Mouse (Mus musculus) cerebellum, postnatal 36 days (tissue): ENCODE data around the gene Ifi35.
"Not testable (repeated sequence)": the region's sequence is repeated elsewhere in the genome, so short reads cannot be mapped to it uniquely, and the experiment has no call there.

Experiments used
- DNase-seq, 2 experiments: peaks; one replicate each; pipeline ENCODE4 v3.0.0; 2021 to 2022; ENCODE audit warnings: mixed read lengths in 2 of 2

Ifi35 gene

DNA sequence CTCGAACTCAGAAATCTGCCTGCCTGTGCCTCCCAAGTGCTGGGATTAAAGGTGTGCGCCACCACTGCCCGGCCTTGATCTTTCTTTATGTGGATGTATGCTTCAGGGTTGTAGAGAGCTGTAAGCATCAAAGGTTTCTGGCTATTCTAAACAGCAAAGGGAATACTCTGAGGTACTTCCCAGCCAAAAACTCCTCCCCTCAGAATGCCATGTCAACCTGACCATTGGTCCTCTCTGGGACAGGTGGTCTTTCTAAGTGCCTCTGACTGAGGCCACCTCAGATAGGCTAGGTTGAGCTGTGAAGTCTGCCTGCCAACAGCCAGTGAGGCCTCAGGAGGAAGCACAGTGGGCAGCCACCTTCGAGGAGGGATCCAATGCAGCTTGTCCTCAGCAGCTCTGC is 692 bp downstream of the Ifi35 start:
- no peak for DNase-seq

DNA sequence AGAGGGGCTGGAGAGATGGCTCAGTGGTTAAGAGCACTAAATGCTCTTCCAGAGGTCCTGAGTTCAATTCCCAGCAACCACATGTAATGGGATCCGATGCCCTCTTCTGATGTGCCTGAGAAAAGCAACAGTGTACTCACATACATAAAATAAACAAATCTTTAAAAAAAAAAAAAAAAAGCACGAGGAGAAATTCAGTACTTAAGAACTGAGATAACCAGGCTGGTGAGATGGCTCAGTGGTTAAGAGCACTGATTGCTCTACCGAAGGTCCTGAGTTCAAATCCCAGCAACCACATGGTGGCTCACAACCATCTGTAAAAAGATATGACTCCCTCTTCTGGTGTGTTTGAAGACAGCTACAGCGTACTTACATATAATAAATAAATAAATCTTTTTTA is 1.4 kb downstream of the Ifi35 start:
- not testable (repeated sequence) for DNase-seq

DNA sequence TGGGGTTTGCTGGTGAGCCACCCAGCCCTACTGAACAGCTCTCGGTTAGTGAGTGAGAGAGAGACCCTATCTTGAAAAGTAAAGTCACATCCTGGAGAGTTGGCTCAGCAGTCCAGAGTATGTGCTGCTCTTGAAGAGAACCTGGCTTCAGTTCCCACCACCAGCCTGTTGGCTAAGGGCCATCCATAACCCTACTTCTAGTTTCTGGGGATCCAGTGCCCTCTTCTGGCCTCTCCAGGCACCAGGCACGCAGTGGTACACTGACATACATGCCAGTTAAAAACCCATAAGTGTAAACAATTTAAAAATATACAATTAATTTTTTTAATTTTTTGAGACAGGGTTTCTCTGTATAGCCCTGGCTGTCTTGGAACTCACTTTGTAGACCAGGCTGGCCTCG is 2.2 kb downstream of the Ifi35 start:
- no peak for DNase-seq

DNA sequence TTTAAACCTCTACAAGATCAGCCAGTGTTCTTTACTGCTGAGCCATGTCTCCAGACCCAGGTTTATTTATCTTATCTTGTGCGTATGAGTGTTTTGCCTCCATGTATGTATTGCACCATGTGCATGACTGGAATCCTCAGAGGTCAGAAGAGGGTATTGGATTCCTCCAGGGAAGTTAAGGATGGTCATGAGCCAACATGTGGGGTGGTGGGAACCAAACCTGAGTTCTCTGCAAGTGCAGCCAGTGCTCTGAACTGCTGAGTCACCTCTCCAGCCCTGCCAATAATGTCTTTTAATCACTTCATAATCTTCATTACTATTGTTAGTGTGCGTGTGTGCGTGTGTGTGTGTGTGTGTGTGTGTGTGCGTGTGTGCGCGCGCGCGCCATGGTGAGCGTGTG is 3.3 kb downstream of the Ifi35 start:
- DNase-seq, result no peak

DNA sequence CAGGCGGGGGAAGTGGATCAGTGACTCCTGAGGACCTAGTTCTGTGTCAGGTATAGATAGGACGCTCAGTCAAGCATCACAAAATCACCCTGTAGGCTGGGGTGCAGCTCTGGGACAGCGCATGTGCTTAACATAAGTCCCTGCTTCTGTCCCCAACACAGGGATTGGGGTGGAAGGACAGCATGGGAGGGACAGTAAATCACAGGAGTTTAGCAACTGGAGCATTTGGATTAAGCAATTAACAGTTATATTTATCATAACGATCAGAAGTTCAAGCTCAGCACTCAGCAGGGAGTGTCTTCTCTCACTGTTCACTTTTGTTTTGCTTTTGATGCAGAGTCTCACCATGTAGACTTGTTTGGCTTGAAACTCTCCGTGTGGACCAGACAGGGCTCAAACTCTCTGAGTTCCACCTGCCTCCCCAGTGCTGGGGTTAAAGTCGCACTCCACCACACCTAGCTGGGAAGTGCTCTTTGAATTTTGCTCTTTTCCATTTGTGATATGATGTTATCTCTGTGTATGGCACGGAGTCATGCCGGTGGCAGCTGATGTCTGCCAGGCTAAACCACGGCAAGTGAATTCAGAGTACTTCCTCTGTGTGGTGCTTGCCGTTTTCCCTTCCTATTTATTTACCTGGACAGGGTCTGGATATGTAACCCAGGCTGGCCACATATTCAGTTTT is 4.0 kb downstream of the Ifi35 start:
- DNase-seq, result no peak

DNA sequence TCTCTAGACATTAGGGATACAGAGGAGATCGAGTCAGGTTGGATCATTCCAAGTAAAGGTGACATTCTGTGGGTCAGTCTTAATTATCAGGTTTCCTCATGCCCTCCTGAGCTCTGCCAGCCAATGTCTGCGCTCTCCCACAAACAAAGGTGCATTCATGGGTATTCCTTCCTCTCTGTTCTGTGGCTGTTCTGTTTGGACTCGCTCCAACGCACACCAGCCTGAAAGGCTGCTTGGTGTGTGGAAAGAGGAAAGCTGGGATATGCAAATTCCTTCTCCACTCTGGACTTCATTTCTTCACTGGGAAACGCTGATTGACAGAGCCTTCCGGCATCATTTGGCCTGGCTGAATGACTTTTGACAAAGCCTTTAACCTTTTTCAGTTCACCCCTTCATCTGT is 6.5 kb downstream of the Ifi35 start:
- no peak for DNase-seq

DNA sequence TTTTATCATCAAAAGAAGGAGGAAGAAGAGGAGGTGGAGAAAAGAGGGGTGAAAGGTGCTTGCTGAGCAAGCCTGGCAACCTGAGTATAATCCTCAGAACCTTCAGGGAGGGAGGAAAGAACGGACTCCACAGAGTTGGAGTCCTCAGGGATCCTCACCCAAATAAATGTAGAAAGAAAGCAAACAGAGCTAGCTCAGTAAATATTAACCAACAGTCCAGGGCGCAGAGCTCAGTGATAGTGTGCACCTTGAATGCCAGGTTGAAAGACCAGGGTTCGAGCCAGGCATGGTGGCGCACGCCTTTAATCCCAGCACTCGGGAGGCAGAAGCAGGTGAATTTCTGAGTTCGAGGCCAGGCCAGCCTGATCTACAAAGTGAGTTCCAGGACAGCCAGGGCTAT is 7.4 kb downstream of the Ifi35 start:
- DNase-seq, result no peak

DNA sequence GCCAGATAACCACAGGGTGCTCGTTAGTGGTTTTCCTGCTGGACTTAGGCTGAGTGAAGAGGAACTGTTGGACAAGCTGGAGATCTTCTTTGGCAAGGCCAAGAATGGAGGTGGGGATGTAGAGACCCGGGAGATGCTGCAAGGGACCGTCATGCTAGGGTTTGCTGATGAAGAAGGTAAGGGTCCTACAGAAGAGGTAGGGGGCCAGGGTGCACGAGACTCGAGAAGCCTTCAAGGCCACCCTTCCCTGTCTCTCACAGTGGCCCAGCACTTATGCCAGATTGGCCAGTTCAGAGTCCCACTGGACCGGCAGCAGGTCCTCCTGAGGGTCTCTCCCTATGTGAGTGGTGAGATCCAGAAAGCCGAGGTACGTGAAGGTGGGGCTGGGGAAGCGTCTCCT is 9.4 kb downstream of the Ifi35 start:
- DNase-seq, result no peak

DNA sequence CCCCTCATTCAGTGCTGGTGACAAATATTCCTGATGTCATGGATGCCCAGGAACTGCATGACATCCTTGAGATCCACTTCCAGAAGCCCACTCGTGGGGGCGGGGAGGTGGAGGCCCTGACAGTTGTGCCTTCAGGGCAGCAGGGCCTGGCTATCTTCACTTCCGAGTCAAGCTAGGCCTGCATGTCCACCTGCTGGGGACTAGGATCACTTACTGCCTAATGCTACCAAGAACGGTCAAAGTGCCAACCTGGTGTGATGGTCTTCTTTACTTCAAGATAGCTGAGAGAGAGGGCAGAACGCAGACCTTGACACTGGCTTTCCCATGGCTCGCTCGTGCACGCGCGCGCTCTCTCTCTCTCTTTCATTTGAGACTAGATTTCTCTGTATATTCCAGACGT is 10.0 kb downstream of the Ifi35 start:
- no peak for DNase-seq

DNA sequence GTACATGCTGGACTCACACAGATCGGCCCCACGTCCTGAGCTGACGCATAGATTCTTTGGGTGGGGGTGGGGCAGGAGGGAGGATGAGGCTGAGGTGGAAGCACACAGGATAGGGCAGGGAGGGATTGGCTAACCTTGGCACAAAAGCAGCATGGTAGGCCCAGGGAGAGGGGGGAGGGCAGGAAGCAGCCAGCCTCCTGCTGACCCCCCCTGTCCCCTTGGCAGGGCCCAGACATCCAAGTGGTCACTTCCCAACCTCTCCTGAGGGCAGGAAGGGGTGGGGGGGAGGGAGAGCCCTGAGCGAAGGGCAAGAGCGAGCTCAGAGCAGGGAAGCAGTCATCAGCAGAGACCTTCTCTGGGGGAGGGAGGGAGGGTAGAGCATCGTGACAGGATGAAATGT is 11.5 kb downstream of the Ifi35 start:
- DNase-seq, result no peak

DNA sequence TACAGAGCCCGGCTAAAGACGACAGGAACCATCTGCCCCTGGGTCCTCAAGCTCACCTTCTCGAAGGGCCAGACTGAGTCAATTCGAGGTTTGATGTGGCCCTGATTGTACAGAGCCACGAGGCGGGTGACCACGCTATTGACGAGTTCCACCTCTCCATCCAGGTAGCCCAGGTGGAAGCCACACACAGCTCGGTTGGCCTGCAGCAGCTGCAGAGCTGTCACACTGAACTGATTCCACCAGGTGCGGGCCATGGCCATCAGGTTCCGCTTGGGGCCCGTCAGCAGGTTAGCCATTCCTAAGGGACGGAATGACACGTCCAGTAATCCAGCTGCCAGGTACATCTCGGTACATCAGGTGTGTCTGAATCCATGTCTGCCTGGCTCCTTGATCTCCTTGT is 12.1 kb downstream of the Ifi35 start:
- no peak for DNase-seq

DNA sequence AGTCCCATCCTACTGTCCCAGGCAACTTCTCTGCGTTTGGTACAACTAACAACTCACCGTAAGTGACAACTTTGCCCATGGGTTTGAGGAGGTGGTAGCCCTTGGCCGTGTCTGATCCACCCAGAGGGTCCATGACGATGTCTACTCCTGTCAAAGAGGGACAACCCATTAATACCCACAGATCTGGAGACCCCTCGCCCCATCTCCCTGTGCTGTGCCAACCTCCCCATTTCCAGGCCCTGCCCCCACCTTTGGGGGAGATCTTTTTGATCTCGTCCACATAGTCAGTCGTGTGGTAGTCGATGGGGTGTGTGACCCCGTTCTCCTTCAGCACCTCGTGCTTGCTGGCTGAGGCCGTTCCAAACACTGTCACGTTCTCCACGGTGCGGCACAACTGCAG is 13.9 kb downstream of the Ifi35 start:
- no peak for DNase-seq

DNA sequence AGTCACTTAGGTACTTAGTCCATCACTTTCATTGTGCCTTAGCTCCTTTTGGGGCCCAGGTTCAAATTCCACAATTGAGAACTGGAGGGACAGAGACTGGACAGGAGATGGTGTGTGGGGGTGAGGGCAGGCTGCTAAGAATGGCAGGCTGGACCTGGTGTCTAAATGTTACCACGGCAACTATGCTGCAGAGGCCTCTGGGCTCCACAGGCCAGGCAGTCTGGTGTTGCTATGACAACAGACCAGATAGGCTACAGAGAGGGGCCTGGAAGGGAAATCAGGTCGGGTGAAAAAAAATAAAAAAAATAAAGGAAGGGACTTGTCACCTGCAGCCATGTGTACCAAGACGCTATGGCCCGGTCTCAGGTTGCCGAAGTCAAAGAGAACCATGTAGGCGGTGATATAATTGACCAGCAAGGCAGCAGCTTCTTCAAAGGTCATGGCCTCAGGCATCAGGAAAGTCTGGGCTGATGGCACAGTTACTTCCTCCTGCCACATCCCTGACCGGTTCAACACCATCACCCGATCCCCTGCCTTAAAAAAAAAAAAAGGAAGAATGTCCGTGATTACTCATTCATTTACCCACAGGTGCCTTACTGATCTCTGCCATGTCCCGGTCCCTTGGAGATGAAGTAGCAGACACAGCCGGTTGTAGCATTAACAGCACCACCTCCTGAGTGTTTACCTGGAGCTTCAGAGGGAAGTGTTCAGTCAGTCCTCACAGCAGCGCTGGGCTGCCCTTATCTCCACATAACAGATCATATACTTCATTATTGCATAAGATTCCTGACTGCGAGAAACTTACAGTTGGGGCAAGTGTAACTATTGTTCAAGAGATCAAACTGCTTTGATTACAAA is 14.6 kb downstream of the Ifi35 start:
- no peak for DNase-seq

DNA sequence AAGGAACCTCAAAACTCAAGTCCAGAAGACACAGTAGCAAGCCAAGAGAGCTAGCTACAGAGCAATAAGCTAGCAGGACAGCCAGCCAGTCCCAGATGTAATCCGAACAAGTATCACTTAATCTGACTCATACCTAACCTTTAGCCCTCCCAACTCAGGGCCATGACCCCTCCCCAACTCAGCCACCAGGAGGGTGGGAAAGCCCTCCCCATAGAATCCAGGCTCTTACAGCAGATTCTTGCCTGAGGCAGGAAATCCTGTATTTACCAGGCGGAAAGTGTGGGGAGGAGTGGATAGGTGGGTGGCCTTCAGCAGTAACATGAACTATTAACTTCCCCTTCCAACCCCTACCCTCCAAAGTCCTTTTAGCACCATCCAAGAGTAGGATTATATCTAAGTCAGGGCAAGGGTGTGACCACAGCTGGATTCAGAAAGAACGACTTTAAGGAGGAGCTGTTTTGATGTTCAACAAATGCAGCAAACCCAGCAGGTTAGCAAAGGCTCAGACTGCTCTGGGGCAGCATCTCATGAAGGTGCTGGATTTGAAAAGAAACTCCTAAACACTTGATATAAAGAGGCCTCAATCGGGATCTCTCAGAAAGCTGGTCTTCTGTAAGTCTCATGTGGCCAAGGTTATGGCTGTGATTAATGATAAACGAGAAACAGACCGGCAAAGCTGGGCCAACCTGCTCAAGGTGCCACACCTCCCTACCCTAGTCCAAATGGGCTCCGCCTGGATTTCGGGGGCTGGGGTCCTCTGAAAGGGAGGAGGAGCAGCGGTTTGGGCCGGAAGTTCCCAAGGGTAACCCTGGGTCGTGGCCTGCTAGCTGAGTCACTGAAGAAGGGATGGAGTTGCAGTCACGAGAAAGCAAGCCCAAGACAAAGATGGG is 16.2 kb downstream of the Ifi35 start, which contains the start of gene Rnd2:
Gene Rnd2, plus strand, starts transcription at position 789 of the 890 bp plus-strand sequence.
- DNase-seq, result no peak

DNA sequence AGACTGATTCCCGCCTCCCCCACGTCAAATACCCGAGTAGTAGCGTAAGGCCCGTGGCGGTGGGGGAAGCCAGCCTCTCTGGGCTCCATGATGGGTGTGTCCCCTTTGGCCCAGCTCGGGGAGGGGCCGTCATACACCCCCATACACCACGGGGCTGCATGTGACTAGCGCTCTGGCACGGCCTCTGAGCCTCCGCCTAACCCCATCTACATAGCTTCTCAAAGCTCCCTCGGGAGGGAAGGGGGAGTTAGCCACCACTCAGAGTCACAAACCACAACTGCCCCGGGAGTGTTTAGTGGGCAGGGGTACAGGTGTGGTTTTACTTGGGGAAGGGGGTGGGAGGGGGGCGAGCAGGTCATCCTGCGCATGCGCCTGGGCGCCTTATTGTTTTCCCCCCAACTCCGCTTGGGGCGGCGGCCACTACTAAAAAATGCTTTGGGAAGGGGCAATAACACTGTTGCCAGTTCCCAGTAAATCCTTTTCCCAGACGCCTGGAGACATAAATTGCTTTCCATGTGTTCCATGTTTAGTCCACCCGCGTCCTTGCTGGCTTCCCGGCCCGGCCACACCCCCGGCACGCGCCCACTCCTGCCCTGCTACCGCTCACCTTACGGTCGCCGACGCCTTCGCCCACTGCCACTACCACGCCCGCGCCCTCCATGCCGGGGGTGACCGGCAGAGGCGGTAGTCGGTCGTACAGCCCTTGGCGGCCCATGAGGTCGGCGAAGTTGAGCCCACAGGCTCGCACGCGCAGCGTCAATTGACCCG is 17.1 kb downstream of the Ifi35 start:
- peak in 1 of 2 experiments; percentile 16 for DNase-seq

DNA sequence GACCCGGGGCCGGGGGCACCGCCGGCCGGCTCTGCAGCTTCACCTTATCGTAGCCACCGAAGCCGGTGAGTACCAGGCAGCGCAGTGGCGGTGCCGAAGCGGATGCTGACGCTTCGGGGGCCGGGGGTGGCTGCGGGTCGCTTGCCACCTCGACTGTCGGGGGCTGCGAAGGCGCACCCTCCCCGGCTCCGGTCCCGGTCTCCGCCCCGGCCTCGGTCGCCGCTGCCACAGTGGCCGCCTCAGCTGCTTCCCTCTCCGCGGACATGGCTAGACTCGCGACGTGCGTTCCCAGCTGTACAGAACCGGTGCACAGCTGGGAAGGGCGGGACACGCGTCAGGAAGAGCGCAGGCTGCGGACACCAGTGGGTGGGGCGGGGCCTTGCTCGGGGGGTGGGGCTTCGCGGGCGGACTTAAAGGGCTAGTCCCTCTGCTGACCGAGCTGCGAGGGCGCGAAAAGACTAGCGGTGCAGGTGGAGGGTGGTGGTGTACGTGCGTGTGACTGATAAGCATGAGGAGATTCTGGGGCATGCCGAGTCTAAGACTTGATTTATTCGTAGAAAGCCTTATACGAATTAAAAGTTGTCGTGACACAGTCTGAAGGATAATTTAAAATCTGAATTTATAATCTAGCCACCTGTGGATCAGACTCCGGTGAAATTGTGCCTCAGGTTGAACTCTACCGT is 17.8 kb downstream of the Ifi35 start, which contains the start of gene Vat1:
Gene Vat1, minus strand, starts transcription at position 362 of the 683 bp plus-strand sequence.
- DNase-seq, result peak; percentile 51 to 62

DNA sequence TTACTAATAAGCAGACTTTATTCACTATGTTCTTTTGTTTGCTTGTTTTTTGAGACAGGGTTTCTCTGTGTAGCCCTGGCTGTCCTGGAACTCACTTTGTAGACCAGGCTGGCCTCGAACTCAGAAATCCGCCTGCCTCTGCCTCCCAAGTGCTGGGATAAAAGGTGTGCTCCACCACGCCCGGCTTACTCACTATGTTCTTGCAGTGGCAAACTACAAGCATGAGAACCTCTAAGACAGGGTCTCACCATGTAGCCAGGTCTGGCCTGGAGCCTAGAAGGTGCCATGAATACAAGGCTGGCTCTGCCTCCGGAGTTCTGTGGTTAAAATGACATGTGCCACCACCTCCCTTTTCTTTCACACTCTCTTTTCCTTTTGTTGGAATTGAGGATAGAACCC is 18.3 kb downstream of the Ifi35 start:
- DNase-seq, result not testable (repeated sequence)

DNA sequence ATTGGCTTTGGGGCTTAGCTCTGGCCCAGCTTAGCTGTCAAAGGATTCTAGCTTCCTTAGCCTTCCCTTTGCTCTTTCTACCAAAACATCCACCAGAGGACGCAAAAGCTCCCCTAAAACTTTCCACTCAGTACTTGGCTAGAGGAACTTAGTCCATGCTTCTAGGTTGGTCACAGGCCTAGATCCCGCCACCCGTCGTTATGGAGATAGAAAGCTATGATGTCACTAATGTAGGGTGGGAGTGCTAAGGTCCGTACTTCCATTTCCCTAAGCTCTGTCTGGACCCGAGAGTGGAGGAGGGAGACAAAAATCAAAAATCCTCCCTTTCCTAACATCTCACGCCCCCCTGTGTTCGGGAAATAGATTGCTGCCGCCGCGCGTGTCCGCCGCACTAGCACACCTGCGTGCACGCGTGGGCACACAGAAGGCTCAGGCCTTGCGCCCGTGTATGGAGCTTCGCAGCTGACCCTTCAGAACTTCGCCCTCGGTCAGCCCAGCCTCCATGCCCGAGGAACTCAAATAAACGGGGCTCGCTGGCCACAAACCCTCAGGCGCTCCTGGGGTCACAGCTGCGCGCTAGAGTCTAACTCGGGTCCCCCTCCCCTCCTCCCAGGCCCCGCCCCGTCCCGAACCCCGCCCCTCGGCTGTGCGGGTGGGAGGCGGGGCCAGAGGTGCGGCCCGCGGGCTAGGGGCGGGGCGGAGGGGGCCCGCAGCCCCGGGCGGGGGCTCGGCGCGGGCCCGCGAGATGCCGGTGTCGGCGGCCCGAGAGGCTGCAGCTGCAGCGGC is 19.5 kb downstream of the Ifi35 start:
- peak; percentile 57 to 62 for DNase-seq

DNA sequence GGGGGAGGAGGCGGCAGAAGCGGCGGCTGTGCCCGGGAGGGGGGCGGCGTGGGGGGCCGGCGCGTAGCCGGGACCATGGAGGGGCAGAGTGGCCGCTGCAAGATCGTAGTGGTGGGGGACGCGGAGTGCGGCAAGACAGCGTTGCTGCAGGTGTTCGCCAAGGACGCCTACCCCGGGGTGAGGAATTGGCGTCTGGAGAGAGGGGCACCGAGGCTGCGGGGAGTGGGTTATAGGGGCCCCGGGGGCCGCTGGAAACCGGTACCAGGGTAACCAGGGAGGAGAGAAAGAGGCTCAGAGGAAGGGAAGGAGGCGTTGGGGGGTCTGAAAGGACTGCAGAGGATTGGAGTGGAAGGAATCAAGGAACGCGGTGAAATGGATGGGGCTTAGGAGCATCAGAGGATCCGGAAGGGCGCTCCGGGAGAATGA is 20.1 kb downstream of the Ifi35 start:
- DNase-seq, result peak in 1 of 2 experiments; percentile 22

DNA sequence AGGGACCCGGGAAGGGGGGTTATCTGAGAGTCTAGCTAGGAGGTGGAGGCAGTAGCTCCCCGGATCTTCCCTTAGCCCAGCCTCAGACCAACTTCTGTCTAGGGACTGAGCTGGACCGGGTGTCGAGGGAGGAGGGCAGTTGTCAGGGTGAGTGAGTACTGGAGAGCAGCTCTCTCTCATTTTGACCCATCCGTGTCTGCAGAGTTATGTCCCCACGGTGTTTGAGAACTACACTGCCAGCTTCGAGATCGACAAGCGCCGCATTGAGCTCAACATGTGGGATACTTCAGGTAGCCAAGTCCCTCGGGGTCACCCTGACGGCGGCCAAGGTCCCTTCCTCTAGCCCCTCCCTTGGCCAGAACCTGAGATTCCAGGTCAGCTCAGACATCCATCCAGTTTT is 20.5 kb downstream of the Ifi35 start:
- peak in 1 of 2 experiments; percentile 15 for DNase-seq

DNA sequence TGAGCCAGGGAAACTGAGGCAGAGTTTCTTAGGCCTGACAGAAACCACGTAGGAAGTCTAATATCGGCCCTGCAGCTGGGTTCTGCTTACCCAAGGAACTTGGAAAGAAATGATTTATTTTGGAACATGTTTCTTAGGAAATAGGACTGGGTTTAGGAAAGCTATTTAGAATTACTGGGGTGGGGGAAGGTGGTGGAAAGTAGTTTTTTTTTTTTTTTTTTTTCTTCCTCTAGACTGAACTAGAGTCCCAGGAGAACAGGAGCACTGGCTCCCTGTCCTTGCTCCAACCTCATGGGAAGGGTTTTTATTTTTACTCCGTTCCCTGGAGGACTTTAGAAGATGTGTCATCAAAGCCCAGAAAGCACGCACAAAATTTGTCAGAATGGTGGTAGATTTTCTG is 20.9 kb downstream of the Ifi35 start:
- no peak for DNase-seq
